Mouse (Mus musculus) midbrain, embryonic 14.5 days (tissue): ENCODE data around the gene Camk2b. TPM values are rescaled to one million over a fixed set of nuclear protein-coding genes. Genes with fewer than 3 reads are reported as not detected.

ENCODE experiments used
- ATAC-seq: fragments of 200-750 bp; cut with Nextera tagmentation; 2 replicates; pipeline ENCODE4 v1.8.0; 2017; ENCODE audit warnings: moderate number of reproducible peaks, moderate library complexity; ENCODE audit not compliant: low FRiP score, low TSS enrichment
- DNase-seq: peaks from one replicate; pipeline ENCODE4 v3.0.0-alpha.2; 2015
- H3K27ac ChIP-seq: fragments of 300-500 bp; sonication (generic); replicated peaks from 2 replicates; pipeline ENCODE4 v1.5.1; 2014; ENCODE audit warnings: mild to moderate bottlenecking, low read depth, low read length, moderate library complexity
- H3K27me3 ChIP-seq: fragments of 300-500 bp; sonication (generic); 2 replicates; pipeline ENCODE4 v1.6.1; 2014; ENCODE audit warnings: low read length, control low read depth, mixed read lengths; ENCODE audit not compliant: control insufficient read depth, insufficient read depth
- H3K36me3 ChIP-seq: fragments of 300-500 bp; sonication (generic); 2 replicates; pipeline ENCODE4 v1.6.1; 2014; ENCODE audit warnings: low read length, control low read depth; ENCODE audit not compliant: control insufficient read depth, insufficient read depth
- H3K4me1 ChIP-seq: fragments of 300-500 bp; sonication (generic); 2 replicates; pipeline ENCODE4 v1.6.1; 2014; ENCODE audit warnings: mild to moderate bottlenecking, antibody characterized with exemption, low read length, control low read depth; ENCODE audit not compliant: control insufficient read depth, insufficient read depth
- H3K4me2 ChIP-seq: fragments of 300-500 bp; sonication (generic); 2 replicates; pipeline ENCODE4 v1.6.1; 2014; ENCODE audit warnings: mild to moderate bottlenecking, low read length, moderate library complexity
- H3K4me3 ChIP-seq: fragments of 300-500 bp; sonication (generic); replicated peaks from 2 replicates; pipeline ENCODE4 v1.5.1; 2014; ENCODE audit warnings: low read depth, low read length
- H3K9ac ChIP-seq: fragments of 300-500 bp; sonication (generic); replicated peaks from 2 replicates; pipeline ENCODE4 v1.6.1; 2014; ENCODE audit warnings: mild to moderate bottlenecking, low read length, moderate library complexity
- H3K9me3 ChIP-seq: fragments of 300-500 bp; sonication (generic); 2 replicates; pipeline ENCODE4 v1.6.1; 2016; ENCODE audit warnings: low read length, control low read depth, mixed read lengths; ENCODE audit not compliant: control insufficient read depth
- WGBS: fragments of 180-500 bp; shearing (Covaris S2); extraction: QIAGEN DNeasy Blood & Tissue Kit; methylation state at CpG from one replicate; pipeline ENCODE4 v1.1.7; 2014; 5-methylcytosine and 5-hydroxymethylcytosine counted together
- polyA plus RNA-seq: library from polyadenylated mRNA; unstranded; fragments of >200 nt; fragmentation: Nextera tagmentation; extraction: Ambion mirVana; gene quantifications from 2 replicates; pipeline ENCODE4 v1.2.1, GENCODE M21; 2014

Gene Camk2b
- polyA plus RNA-seq, 1 experiment from 2014 or later: 85.6 TPM

GRCm38 (mm10) chr11:5989954-5990593 lies 76.1 kb downstream of the Camk2b start:
- H3K9me3 ChIP-seq: no peaks in the 10 kb centered on the region
- peaks cover 3% of the 10 kb centered on the region; the same call in 1 of the 2 replicates for H3K36me3 ChIP-seq
- no peak for DNase-seq
- no peak overlapping the region for H3K4me2 ChIP-seq
- H3K27ac ChIP-seq: no peak overlapping the region
- no peaks in the 10 kb centered on the region for H3K4me1 ChIP-seq
- no peak for ATAC-seq
- 85% methylated on average over 16 of the region's 16 CpGs for WGBS
- no peak overlapping the region for H3K9ac ChIP-seq
- no peak overlapping the region for H3K4me3 ChIP-seq
- no peaks in the 10 kb centered on the region for H3K27me3 ChIP-seq

- no peak overlapping the region for H3K4me3 ChIP-seq
- no peaks in the 10 kb centered on the region for H3K4me1 ChIP-seq
- no peaks in the 10 kb centered on the region for H3K9me3 ChIP-seq
- H3K9ac ChIP-seq: no peak overlapping the region
- no peaks in the 10 kb centered on the region for H3K27me3 ChIP-seq
- DNase-seq (no peak), ATAC-seq (no peak)
- H3K36me3 ChIP-seq: peaks cover 3% of the 10 kb centered on the region; the same call in 1 of the 2 replicates
- H3K4me2 ChIP-seq: no peak overlapping the region
- no peak overlapping the region for H3K27ac ChIP-seq
- WGBS: 81% methylated on average over 10 of the region's 10 CpGs
Observed at GRCm38 (mm10) chr11:5988126-5988525, 78.0 kb downstream of the Camk2b start.

- Histone ChIP-seq H3K36me3 (peaks cover 3% of the 10 kb centered on the region; the same call in 1 of the 2 replicates), H3K9me3 (no peaks in the 10 kb centered on the region), H3K4me3 (no peak overlapping the region), H3K9ac (no peak overlapping the region), H3K4me2 (no peak overlapping the region), H3K27me3 (no peaks in the 10 kb centered on the region), H3K4me1 (no peaks in the 10 kb centered on the region), H3K27ac (no peak overlapping the region)
- ATAC-seq (no peak), DNase-seq (no peak)
- WGBS: 89% methylated on average over 5 of the region's 5 CpGs
Observed at GRCm38 (mm10) chr11:5983629-5984028, 82.5 kb downstream of the Camk2b start.

GRCm38 (mm10) chr11:5981323-5981722 lies 84.8 kb downstream of the Camk2b start:
- Histone ChIP-seq H3K36me3 (peaks cover 3% of the 10 kb centered on the region; the same call in 1 of the 2 replicates), H3K9me3 (no peaks in the 10 kb centered on the region), H3K9ac (no peak overlapping the region), H3K27me3 (no peaks in the 10 kb centered on the region), H3K4me2 (no peak overlapping the region), H3K4me3 (no peak overlapping the region), H3K4me1 (no peaks in the 10 kb centered on the region), H3K27ac (no peak overlapping the region)
- 89% methylated on average over 7 of the region's 7 CpGs for WGBS
- no peak for DNase-seq
- ATAC-seq: no peak

GRCm38 (mm10) chr11:5980561-5980960 lies 85.6 kb downstream of the Camk2b start:
- no peaks in the 10 kb centered on the region for H3K4me1 ChIP-seq
- H3K4me3 ChIP-seq: no peak overlapping the region
- no peak overlapping the region for H3K9ac ChIP-seq
- H3K36me3 ChIP-seq: peaks cover 3% of the 10 kb centered on the region; the same call in 1 of the 2 replicates
- H3K4me2 ChIP-seq: no peak overlapping the region
- no peaks in the 10 kb centered on the region for H3K27me3 ChIP-seq
- no peak for DNase-seq
- H3K27ac ChIP-seq: no peak overlapping the region
- WGBS: 75% methylated on average over 8 of the region's 8 CpGs
- no peaks in the 10 kb centered on the region for H3K9me3 ChIP-seq
- ATAC-seq: no peak

- ATAC-seq: no peak
- no peak overlapping the region for H3K4me2 ChIP-seq
- peaks cover 3% of the 10 kb centered on the region; the same call in 1 of the 2 replicates for H3K36me3 ChIP-seq
- no peaks in the 10 kb centered on the region for H3K9me3 ChIP-seq
- no peaks in the 10 kb centered on the region for H3K27me3 ChIP-seq
- no peak overlapping the region for H3K9ac ChIP-seq
- H3K4me3 ChIP-seq: no peak overlapping the region
- H3K27ac ChIP-seq: no peak overlapping the region
- no peak for DNase-seq
- H3K4me1 ChIP-seq: no peaks in the 10 kb centered on the region
- WGBS: 93% methylated on average over 2 of the region's 2 CpGs
Observed at GRCm38 (mm10) chr11:5980108-5980507, 86.1 kb downstream of the Camk2b start.

GRCm38 (mm10) chr11:5979088-5979487 lies 87.1 kb downstream of the Camk2b start:
- no peaks in the 10 kb centered on the region for H3K9me3 ChIP-seq
- H3K4me3 ChIP-seq: no peak overlapping the region
- ATAC-seq (no peak), DNase-seq (no peak)
- H3K27ac ChIP-seq: no peak overlapping the region
- H3K27me3 ChIP-seq: no peaks in the 10 kb centered on the region
- peaks cover 3% of the 10 kb centered on the region; the same call in 1 of the 2 replicates for H3K36me3 ChIP-seq
- WGBS: 95% methylated on average over 7 of the region's 7 CpGs
- H3K9ac ChIP-seq: no peak overlapping the region
- no peaks in the 10 kb centered on the region for H3K4me1 ChIP-seq
- H3K4me2 ChIP-seq: no peak overlapping the region

GRCm38 (mm10) chr11:5976106-5976505 lies 90.1 kb downstream of the Camk2b start:
- no peak overlapping the region for H3K4me2 ChIP-seq
- WGBS: 21% methylated on average over 9 of the region's 9 CpGs
- H3K36me3 ChIP-seq: peaks cover 18% of the 10 kb centered on the region
- no peak for DNase-seq
- no peak for ATAC-seq
- no peaks in the 10 kb centered on the region for H3K4me1 ChIP-seq
- no peak overlapping the region for H3K27ac ChIP-seq
- H3K9me3 ChIP-seq: no peaks in the 10 kb centered on the region
- no peak overlapping the region for H3K4me3 ChIP-seq
- no peak overlapping the region for H3K9ac ChIP-seq
- no peaks in the 10 kb centered on the region for H3K27me3 ChIP-seq

- DNase-seq: no peak
- no peaks in the 10 kb centered on the region for H3K9me3 ChIP-seq
- no peak overlapping the region for H3K27ac ChIP-seq
- no peak overlapping the region for H3K9ac ChIP-seq
- H3K36me3 ChIP-seq: peaks cover 28% of the 10 kb centered on the region
- no peak for ATAC-seq
- WGBS: 48% methylated on average over 2 of the region's 2 CpGs
- H3K4me1 ChIP-seq: no peaks in the 10 kb centered on the region
- H3K27me3 ChIP-seq: no peaks in the 10 kb centered on the region
- H3K4me2 ChIP-seq: no peak overlapping the region
- H3K4me3 ChIP-seq: no peak overlapping the region
Observed at GRCm38 (mm10) chr11:5975068-5975467, 91.1 kb downstream of the Camk2b start.
